Mouse (Mus musculus): ENCODE data around the gene Cdk19. TPM values are rescaled to one million over a fixed set of nuclear protein-coding genes. Genes with fewer than 3 reads are reported as not detected.

Gene Cdk19
- polyA plus RNA-seq, 1 experiment, result 18.2 TPM

GRCm38 (mm10) chr10:40386126-40386525 lies 46.8 kb downstream of the Cdk19 start:
- TF ChIP-seq CTCF (IDR thresholded peaks at IDR 0.05; ENCODE audit: control insufficient read depth, insufficient read depth, low read length) (no peak), POLR2A (IDR thresholded peaks at IDR 0.05; ENCODE audit: borderline replicate concordance, control insufficient read depth, low read depth, low read length) (no peak)
- Histone ChIP-seq H3K4me1 (ENCODE audit: control insufficient read depth, insufficient read depth, low read length) (peaks cover 7% of the 10 kb centered on the region), H3K4me3 (replicated peaks; ENCODE audit: control insufficient read depth, low read depth, low read length) (no peak overlapping the region), H3K27ac (ENCODE audit: control insufficient read depth, insufficient read depth, low read depth, low read length, poor library complexity) (no peak overlapping the region)
- WGBS, result 72% methylated on average over 4 of the region's 4 CpGs

- Histone ChIP-seq H3K4me1 (ENCODE audit: control insufficient read depth, insufficient read depth, low read length) (no peaks in the 10 kb centered on the region; the same call in 1 of the 2 replicates), H3K27ac (ENCODE audit: control insufficient read depth, insufficient read depth, low read depth, low read length, poor library complexity) (no peak overlapping the region), H3K4me3 (replicated peaks; ENCODE audit: control insufficient read depth, low read depth, low read length) (no peak overlapping the region)
- TF ChIP-seq CTCF (IDR thresholded peaks at IDR 0.05; ENCODE audit: control insufficient read depth, insufficient read depth, low read length), result no peak
- TF ChIP-seq POLR2A (IDR thresholded peaks at IDR 0.05; ENCODE audit: borderline replicate concordance, control insufficient read depth, low read depth, low read length), result no peak
- 68% methylated on average over 2 of the region's 2 CpGs for WGBS
These were observed 54.2 kb downstream of the Cdk19 start for GRCm38 (mm10) chr10:40393447-40394143.

DNA sequence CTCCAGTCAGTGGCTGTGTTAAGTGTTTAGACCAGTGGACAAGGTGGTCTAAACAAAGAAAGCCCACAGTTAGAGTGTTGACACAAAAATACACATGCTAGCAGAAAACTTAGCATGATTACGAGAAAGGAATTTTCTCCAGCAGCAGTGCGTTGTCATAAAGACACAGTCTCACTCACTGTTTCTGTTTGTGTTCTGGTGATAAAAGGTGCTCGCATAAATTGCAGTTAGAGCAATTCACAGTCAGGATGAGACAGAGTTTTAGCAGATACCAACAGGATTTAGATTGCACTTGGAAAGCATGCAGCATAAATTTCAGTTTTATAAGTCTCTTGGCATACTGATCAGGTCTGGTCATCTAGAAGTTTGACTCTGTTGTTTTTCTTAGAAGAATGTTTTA lies 59.5 kb downstream of the Cdk19 start:
- 69% methylated on average over 3 of the region's 3 CpGs for WGBS
- Histone ChIP-seq H3K27ac (ENCODE audit: control insufficient read depth, insufficient read depth, low read depth, low read length, poor library complexity) (no peak overlapping the region), H3K4me3 (replicated peaks; ENCODE audit: control insufficient read depth, low read depth, low read length) (no peak overlapping the region), H3K4me1 (ENCODE audit: control insufficient read depth, insufficient read depth, low read length) (no peaks in the 10 kb centered on the region)
- TF ChIP-seq POLR2A (IDR thresholded peaks at IDR 0.05; ENCODE audit: borderline replicate concordance, control insufficient read depth, low read depth, low read length) (no peak), CTCF (IDR thresholded peaks at IDR 0.05; ENCODE audit: control insufficient read depth, insufficient read depth, low read length) (no peak)

- TF ChIP-seq POLR2A (IDR thresholded peaks at IDR 0.05; ENCODE audit: borderline replicate concordance, control insufficient read depth, low read depth, low read length) (no peak), CTCF (IDR thresholded peaks at IDR 0.05; ENCODE audit: control insufficient read depth, insufficient read depth, low read length) (no peak)
- no peaks in the 10 kb centered on the region for H3K4me1 ChIP-seq (ENCODE audit: control insufficient read depth, insufficient read depth, low read length)
- 63% methylated on average over 2 of the region's 2 CpGs for WGBS
- H3K4me3 ChIP-seq (replicated peaks; ENCODE audit: control insufficient read depth, low read depth, low read length), result no peak overlapping the region
- H3K27ac ChIP-seq (ENCODE audit: control insufficient read depth, insufficient read depth, low read depth, low read length, poor library complexity), result no peak overlapping the region
These were observed 60.0 kb downstream of the Cdk19 start for GRCm38 (mm10) chr10:40399328-40399727.

- Histone ChIP-seq H3K4me1 (ENCODE audit: control insufficient read depth, insufficient read depth, low read length) (no peaks in the 10 kb centered on the region), H3K4me3 (replicated peaks; ENCODE audit: control insufficient read depth, low read depth, low read length) (no peak overlapping the region), H3K27ac (ENCODE audit: control insufficient read depth, insufficient read depth, low read depth, low read length, poor library complexity) (no peak overlapping the region)
- WGBS, result 58% methylated on average over 4 of the region's 4 CpGs
- TF ChIP-seq CTCF (IDR thresholded peaks at IDR 0.05; ENCODE audit: control insufficient read depth, insufficient read depth, low read length) (no peak), POLR2A (IDR thresholded peaks at IDR 0.05; ENCODE audit: borderline replicate concordance, control insufficient read depth, low read depth, low read length) (no peak)
These were observed 60.9 kb downstream of the Cdk19 start for GRCm38 (mm10) chr10:40400293-40400692.

- H3K27ac ChIP-seq (ENCODE audit: control insufficient read depth, insufficient read depth, low read depth, low read length, poor library complexity), result no peak overlapping the region
- no peaks in the 10 kb centered on the region for H3K4me1 ChIP-seq (ENCODE audit: control insufficient read depth, insufficient read depth, low read length)
- 66% methylated on average over 3 of the region's 3 CpGs for whole genome bisulfite sequencing
- no peak overlapping the region for H3K4me3 ChIP-seq (replicated peaks; ENCODE audit: control insufficient read depth, low read depth, low read length)
- TF ChIP-seq CTCF (IDR thresholded peaks at IDR 0.05; ENCODE audit: control insufficient read depth, insufficient read depth, low read length) (no peak), POLR2A (IDR thresholded peaks at IDR 0.05; ENCODE audit: borderline replicate concordance, control insufficient read depth, low read depth, low read length) (no peak)
These were observed 67.3 kb downstream of the Cdk19 start for GRCm38 (mm10) chr10:40406655-40407054.

- Histone ChIP-seq H3K4me3 (replicated peaks; ENCODE audit: control insufficient read depth, low read depth, low read length) (no peak overlapping the region), H3K27ac (ENCODE audit: control insufficient read depth, insufficient read depth, low read depth, low read length, poor library complexity) (no peak overlapping the region), H3K4me1 (ENCODE audit: control insufficient read depth, insufficient read depth, low read length) (no peaks in the 10 kb centered on the region)
- TF ChIP-seq CTCF (IDR thresholded peaks at IDR 0.05; ENCODE audit: control insufficient read depth, insufficient read depth, low read length), result no peak
- TF ChIP-seq POLR2A (IDR thresholded peaks at IDR 0.05; ENCODE audit: borderline replicate concordance, control insufficient read depth, low read depth, low read length), result no peak
- 66% methylated on average over 2 of the region's 2 CpGs for WGBS
These were observed 70.0 kb downstream of the Cdk19 start for GRCm38 (mm10) chr10:40409336-40409735.

DNA sequence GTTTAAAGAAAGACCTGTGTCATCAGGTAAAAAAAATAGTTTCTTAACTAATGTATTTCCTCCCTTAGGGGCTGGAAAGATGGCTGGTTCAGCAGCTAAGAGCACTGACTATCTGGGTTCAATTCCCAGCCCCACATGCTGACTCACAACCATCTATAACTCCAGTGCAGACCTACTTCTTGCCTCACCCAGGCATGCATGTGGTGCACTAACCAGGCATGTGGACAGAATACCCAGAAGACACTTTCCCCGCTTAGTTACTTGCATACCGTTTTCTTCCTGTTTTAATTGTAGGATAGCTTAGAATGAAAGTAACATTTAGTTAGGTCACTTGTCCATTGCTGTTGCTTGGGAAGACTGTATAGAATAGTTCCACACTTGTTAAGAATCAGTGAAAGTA lies 72.0 kb downstream of the Cdk19 start:
- no peak overlapping the region for H3K27ac ChIP-seq (ENCODE audit: control insufficient read depth, insufficient read depth, low read depth, low read length, poor library complexity)
- H3K4me3 ChIP-seq (replicated peaks; ENCODE audit: control insufficient read depth, low read depth, low read length), result no peak overlapping the region
- TF ChIP-seq CTCF (IDR thresholded peaks at IDR 0.05; ENCODE audit: control insufficient read depth, insufficient read depth, low read length) (no peak), POLR2A (IDR thresholded peaks at IDR 0.05; ENCODE audit: borderline replicate concordance, control insufficient read depth, low read depth, low read length) (no peak)
- WGBS, result 53% methylated on average over 2 of the region's 2 CpGs
- H3K4me1 ChIP-seq (ENCODE audit: control insufficient read depth, insufficient read depth, low read length), result no peaks in the 10 kb centered on the region

Measured in bone marrow, adult 2 months (tissue).